Mouse (Mus musculus): ENCODE measurements around the gene Anxa2.

Anxa2 gene

GRCm38 (mm10) chr9:69459876-69460275, 6.5 kb downstream of the Anxa2 start:
- no peak for DNase-seq (ENCODE audit: low read depth)

GRCm38 (mm10) chr9:69463046-69463445, 9.6 kb downstream of the Anxa2 start:
- no peak for DNase-seq (ENCODE audit: low read depth)

GRCm38 (mm10) chr9:69464109-69464756, 10.8 kb downstream of the Anxa2 start:
- DNase-seq (ENCODE audit: low read depth), result no peak

- no peak for DNase-seq (ENCODE audit: low read depth)
Measured at GRCm38 (mm10) chr9:69466098-69466497, 12.7 kb downstream of the Anxa2 start.

GRCm38 (mm10) chr9:69467310-69467939, 14.0 kb downstream of the Anxa2 start:
- DNase-seq (ENCODE audit: low read depth), result no peak

GRCm38 (mm10) chr9:69468991-69469390, 15.6 kb downstream of the Anxa2 start:
- no peak for DNase-seq (ENCODE audit: low read depth)

- no peak for DNase-seq (ENCODE audit: low read depth)
Measured at GRCm38 (mm10) chr9:69470362-69470761, 16.9 kb downstream of the Anxa2 start.

GRCm38 (mm10) chr9:69470921-69471320, 17.5 kb downstream of the Anxa2 start:
- no peak for DNase-seq (ENCODE audit: low read depth)

- DNase-seq (ENCODE audit: low read depth), result no peak
Measured at GRCm38 (mm10) chr9:69472724-69473123, 19.3 kb downstream of the Anxa2 start.

- DNase-seq (ENCODE audit: low read depth), result no peak
Measured at GRCm38 (mm10) chr9:69475873-69476272, 22.5 kb downstream of the Anxa2 start.

GRCm38 (mm10) chr9:69477195-69477823, 23.9 kb downstream of the Anxa2 start:
- DNase-seq (ENCODE audit: low read depth), result no peak

- DNase-seq (ENCODE audit: low read depth), result no peak
Measured at GRCm38 (mm10) chr9:69477824-69478222, 24.4 kb downstream of the Anxa2 start.

GRCm38 (mm10) chr9:69480344-69480743, 26.9 kb downstream of the Anxa2 start:
- DNase-seq (ENCODE audit: low read depth), result peak; percentile 59

- DNase-seq (ENCODE audit: low read depth), result no peak
Measured at GRCm38 (mm10) chr9:69483811-69484210, 30.4 kb downstream of the Anxa2 start.

- DNase-seq (ENCODE audit: low read depth), result no peak
Measured at GRCm38 (mm10) chr9:69486140-69486539, 32.7 kb downstream of the Anxa2 start.

GRCm38 (mm10) chr9:69488510-69488909, 35.1 kb downstream of the Anxa2 start:
- DNase-seq (ENCODE audit: low read depth), result no peak

GRCm38 (mm10) chr9:69488972-69489371, 35.6 kb downstream of the Anxa2 start:
- DNase-seq (ENCODE audit: low read depth), result no peak

- DNase-seq (ENCODE audit: low read depth), result no peak
Measured at GRCm38 (mm10) chr9:69492809-69493208, 39.4 kb downstream of the Anxa2 start.

GRCm38 (mm10) chr9:69502504-69502903, 49.1 kb downstream of the Anxa2 start:
- DNase-seq (ENCODE audit: low read depth), result peak; percentile 25

- peak; percentile 21 for DNase-seq (ENCODE audit: low read depth)
Measured at GRCm38 (mm10) chr9:69505611-69506010, 52.2 kb downstream of the Anxa2 start.

GRCm38 (mm10) chr9:69507206-69507605, 53.8 kb downstream of the Anxa2 start:
- no peak for DNase-seq (ENCODE audit: low read depth)

- no peak for DNase-seq (ENCODE audit: low read depth)
Measured at GRCm38 (mm10) chr9:69508016-69508415, 54.6 kb downstream of the Anxa2 start.

- no peak for DNase-seq (ENCODE audit: low read depth)
Measured at GRCm38 (mm10) chr9:69511881-69512590, 58.6 kb downstream of the Anxa2 start.
